Mouse (Mus musculus): Measurements from ENCODE around the gene Slc6a20b.

Slc6a20b gene

DNA sequence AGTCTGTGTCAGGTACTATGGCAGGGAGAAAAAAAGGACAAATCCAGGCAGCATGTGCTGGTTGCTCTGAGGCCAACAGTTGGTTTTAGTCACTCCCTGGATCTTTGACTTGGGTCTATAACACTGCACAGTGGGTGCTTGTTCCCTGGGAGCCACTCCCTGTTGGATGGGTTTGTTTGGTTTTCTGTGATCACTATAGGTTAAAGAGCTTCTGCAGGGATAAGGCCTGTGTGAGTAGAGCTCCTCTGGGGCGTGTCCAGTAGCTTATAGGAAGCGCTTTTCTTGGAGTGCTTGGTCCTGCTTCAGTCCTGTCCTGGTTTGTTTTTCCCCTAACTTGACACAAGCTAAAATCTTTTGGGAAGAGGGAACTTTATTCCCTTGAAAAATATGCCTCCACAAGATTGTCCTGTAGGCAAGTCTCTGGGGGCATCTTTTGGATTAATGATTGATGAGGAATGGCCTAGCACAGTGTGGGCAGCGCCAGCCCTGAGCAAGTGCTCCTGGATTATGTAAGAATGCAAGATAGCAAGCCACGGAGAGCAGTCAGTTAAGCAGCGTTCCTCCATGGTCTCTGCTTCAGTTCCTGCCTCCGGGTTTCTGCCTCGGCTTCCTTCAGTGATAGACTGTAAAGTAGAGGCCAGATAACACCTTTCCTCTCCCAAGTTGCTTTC, 43.0 kb downstream of the Slc6a20b start:
- peak; percentile 61 to 88 for DNase-seq

DNA sequence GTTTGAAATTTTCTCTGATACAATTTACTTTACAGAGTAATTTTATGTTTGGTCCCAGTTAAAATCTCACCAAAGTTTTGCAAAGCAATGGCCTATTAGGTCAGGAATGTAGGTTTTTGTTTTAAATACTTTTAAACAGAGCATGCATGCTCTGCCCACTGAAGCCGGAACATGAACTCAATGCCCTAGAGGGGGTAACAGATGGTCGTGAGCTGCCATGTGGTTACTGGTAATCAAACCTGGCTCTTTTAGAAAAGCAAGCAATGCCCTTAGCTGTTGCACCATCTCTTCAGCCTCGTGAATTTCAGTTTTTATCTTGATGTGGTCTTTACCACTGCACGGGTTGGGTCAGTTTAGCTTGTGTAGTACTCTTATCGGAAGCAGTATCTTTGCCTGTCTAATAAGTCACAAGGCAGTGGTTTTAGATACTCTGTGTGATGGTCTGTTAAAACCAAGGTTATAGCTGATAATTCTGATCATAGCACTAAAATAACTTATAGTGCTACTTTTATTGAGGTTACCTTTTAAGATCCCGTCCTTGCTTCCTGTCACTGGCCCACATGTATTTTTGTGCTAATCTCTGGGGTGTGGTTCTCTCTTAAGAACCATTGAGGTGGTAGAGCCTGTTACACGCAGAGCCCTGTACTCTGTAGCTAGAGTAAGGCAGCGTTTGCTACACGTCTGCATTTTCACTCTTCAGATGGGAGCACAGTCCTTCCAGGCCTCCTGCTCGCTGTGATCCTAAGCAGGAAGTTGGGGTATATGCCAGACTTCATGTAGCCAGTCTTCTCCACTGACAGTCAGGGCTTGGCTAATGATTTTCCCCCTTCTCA, 54.8 kb downstream of the Slc6a20b start:
- DNase-seq, result no peak

DNA sequence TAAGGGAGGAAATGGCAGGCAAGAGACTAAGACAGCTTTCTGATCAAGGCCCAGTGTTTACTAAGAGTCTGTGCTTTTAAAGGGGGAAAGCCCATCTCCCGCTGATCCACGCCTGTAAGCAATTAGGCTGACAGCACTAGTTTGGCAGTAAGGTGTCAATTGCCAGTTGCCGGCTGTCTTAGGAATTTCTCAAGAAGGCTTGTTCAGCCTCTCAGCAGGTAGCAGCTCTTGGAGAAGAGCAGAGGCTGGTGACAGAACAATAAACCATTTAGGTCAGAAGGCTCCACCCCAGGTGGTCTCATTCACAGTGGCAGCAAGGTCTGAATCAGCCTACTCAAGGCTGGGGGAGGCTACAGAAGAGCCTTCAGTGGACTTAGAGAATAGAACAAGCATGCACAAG, 77.8 kb downstream of the Slc6a20b start:
- DNase-seq, result no peak
